Mouse (Mus musculus) stomach, embryonic 15.5 days (tissue): Measurements from ENCODE around the gene Gbp4. TPM values are rescaled to one million over a fixed set of nuclear protein-coding genes. Genes with fewer than 3 reads are reported as not detected.
"Not testable (repeated sequence)": the region's sequence is repeated elsewhere in the genome, so short reads cannot be mapped to it uniquely, and the experiment has no call there.

Source experiments
- ATAC-seq: fragments of 200-750 bp; cut with Nextera tagmentation; 2 replicates; pipeline ENCODE4 v1.8.0; 2017; ENCODE audit warnings: low read depth, moderate number of reproducible peaks, moderate TSS enrichment; ENCODE audit not compliant: insufficient read depth, low FRiP score
- H3K27ac ChIP-seq: fragments of 300-500 bp; sonication (generic); 2 replicates; pipeline ENCODE4 v1.5.1; 2015; ENCODE audit warnings: mild to moderate bottlenecking, inconsistent platforms
- H3K27me3 ChIP-seq: fragments of 300-500 bp; sonication (generic); replicated peaks from 2 replicates; pipeline ENCODE4 v1.6.1; 2015; ENCODE audit warnings: inconsistent platforms
- H3K36me3 ChIP-seq: fragments of 300-500 bp; sonication (generic); 2 replicates; pipeline ENCODE4 v1.6.1; 2015; ENCODE audit warnings: inconsistent platforms
- H3K4me1 ChIP-seq: fragments of 300-500 bp; sonication (generic); 2 replicates; pipeline ENCODE4 v1.6.1; 2015; ENCODE audit warnings: inconsistent platforms
- H3K4me2 ChIP-seq: fragments of 300-500 bp; sonication (generic); 2 replicates; pipeline ENCODE4 v1.6.1; 2015; ENCODE audit warnings: mild to moderate bottlenecking, inconsistent platforms
- H3K4me3 ChIP-seq: fragments of 300-500 bp; sonication (generic); replicated peaks from 2 replicates; pipeline ENCODE4 v1.5.1; 2015; ENCODE audit warnings: inconsistent platforms
- H3K9ac ChIP-seq: fragments of 300-500 bp; sonication (generic); 2 replicates; pipeline ENCODE4 v1.6.1; 2015; ENCODE audit warnings: inconsistent platforms
- H3K9me3 ChIP-seq: fragments of 300-500 bp; sonication (generic); 2 replicates; pipeline ENCODE4 v1.6.1; 2016; ENCODE audit warnings: inconsistent platforms
- WGBS: fragments of 180-500 bp; shearing (Covaris S2); methylation state at CpG from one replicate; pipeline ENCODE4 v1.1.7; 2015; 5-methylcytosine and 5-hydroxymethylcytosine counted together
- polyA plus RNA-seq: library from polyadenylated mRNA; unstranded; fragments of >200 nt; fragmentation: Nextera tagmentation; extraction: Ambion mirVana; gene quantifications from 2 replicates; pipeline ENCODE4 v1.2.1, GENCODE M21; 2015

Gene Gbp4
- polyA plus RNA-seq, result 0.78 and 1.3 TPM in 2 replicates

DNA sequence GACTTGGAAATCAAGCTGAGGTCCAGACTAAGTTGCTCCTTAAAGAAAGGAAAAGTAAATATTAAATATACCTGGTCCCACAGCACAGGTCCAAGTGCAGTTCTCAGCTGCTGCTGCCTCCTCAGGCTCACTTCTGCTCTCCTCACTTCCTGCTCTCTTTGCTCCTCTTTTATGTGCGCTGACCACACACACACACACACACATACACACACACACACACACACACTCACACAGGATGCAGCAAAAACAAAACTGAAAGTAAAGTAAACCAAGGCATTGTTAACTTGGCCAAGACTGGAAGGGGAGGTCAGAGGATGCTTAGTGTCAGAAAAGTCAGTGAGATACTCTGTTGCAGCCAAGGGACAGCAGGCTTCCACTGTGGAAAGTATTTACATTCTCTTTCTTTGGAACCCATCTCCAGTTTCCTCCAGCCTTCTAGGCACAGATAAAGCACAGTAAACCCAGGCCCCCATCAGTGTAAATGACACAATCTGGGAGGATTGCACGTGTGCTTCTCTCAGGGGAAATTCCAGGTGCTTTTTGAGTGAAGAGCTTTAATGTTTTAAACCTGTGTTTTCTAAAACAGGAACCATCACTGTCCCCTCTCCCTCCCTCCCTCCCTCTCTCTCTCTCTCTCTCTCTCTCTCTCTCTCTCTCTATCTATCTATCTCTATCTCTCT lies at the start of gene Gbp4, which contains the start of the genes Gbp9 and Gbp8:
Gene Gbp4, minus strand, starts transcription at position 178 of the 680 bp plus-strand sequence.
Gene Gbp9, minus strand, starts transcription at position 131 of the 680 bp plus-strand sequence.
Gene Gbp8, minus strand, starts transcription at position 132 of the 680 bp plus-strand sequence.
- not testable (repeated sequence) for ATAC-seq, H3K4me2 ChIP-seq, H3K9me3 ChIP-seq, H3K27ac ChIP-seq, H3K27me3 ChIP-seq, H3K36me3 ChIP-seq, H3K9ac ChIP-seq, H3K4me1 ChIP-seq, H3K4me3 ChIP-seq
- WGBS, result 9% methylated on average over 2 of the region's 2 CpGs

DNA sequence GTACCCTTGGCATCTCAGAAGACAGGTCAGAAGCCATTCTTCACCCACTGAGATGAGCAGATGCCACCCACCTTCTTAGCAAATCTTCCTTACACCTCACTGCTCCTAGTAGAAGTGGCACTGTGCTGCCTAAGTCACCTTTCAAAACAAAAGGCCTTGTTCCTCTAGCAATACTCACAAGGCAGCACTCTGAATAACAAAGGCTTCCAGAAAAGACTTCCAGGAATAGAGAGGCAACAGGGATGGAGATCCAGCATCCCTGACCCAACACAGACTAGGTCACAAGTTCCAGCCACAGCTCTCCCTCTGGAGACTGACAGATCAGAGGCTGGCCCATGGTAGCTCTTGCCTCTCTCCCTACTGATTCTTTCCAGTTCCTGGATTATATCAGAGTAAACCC lies 42.1 kb upstream of the Gbp4 start:
- H3K4me2 ChIP-seq, result no peak overlapping the region
- H3K9me3 ChIP-seq, result no peaks in the 10 kb centered on the region
- H3K9ac ChIP-seq, result no peak overlapping the region
- ATAC-seq, result no peak
- no peaks in the 10 kb centered on the region for H3K36me3 ChIP-seq
- no peaks in the 10 kb centered on the region for H3K4me1 ChIP-seq
- no peak overlapping the region for H3K4me3 ChIP-seq
- no peak overlapping the region for H3K27ac ChIP-seq
- H3K27me3 ChIP-seq, result no peaks in the 10 kb centered on the region

DNA sequence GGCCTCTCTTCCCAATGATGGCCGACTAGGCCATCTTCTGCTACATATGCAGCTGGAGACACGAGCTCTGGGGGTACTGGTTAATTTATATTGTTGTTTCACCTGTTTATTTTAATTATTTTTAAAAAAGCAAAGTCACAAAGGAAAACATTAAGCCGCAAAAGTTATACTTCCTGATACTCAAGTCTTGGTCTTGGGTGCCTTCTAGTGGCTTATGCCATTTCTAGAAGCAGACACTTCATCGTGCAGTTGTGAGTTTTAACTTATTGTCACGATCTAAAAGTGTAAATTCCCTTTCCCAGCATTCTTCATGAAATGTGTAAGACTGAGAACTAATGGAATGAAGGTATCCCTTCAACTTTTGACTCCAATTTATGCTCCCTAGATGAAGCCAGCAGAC lies 17.2 kb upstream of the Gbp4 start:
- 82% methylated on average over 5 of the region's 5 CpGs for WGBS

DNA sequence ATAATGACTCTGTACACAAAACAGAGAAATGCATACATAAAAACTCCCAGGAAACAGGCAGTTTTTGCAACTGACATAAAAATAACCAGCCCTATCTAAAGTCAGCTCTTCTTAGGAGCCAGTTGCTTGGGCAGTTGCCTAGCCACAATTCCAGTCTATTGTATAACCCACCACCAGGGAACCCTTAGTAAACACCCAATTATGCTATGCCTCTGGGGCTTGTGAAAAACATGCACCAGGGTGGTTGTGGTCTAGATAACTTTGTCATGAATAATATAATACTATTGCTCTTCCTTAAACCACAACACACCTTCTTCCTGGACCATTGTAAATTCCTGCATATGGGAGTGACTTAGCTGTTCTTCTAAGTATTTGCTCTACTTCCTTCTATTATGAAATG lies 14.7 kb upstream of the Gbp4 start:
- H3K4me3 ChIP-seq, result no peak overlapping the region
- H3K9me3 ChIP-seq, result no peaks in the 10 kb centered on the region
- no peak overlapping the region for H3K9ac ChIP-seq
- H3K27ac ChIP-seq, result no peak overlapping the region
- no peak for ATAC-seq
- no peaks in the 10 kb centered on the region for H3K27me3 ChIP-seq
- no peaks in the 10 kb centered on the region for H3K36me3 ChIP-seq
- no peaks in the 10 kb centered on the region for H3K4me1 ChIP-seq
- no peak overlapping the region for H3K4me2 ChIP-seq

More for the DNA sequence above, 17.2 kb upstream of the Gbp4 start:
- Histone ChIP-seq H3K4me2 (no peak overlapping the region), H3K4me3 (no peak overlapping the region), H3K9ac (no peak overlapping the region), H3K27ac (no peak overlapping the region), H3K36me3 (no peaks in the 10 kb centered on the region), H3K4me1 (no peaks in the 10 kb centered on the region), H3K27me3 (no peaks in the 10 kb centered on the region), H3K9me3 (no peaks in the 10 kb centered on the region)
- no peak for ATAC-seq

DNA sequence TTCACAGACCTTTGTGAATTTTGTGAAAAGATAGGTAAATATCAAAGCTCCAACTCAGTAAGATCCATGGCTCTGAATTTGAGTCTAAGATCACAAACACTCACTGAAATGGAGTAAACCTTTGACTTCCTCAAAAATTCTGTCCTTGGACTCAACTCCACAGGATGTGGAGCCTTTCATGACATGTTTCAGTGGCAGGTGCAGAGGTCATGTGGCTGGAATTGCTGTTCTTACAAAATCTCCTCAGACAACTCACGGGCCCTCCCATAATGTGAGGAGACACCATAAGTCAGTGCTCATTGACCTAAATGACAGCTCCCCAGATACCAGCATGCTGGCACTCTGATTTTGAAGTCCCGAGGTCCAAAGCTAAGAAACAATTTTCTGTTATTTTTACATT lies 8.7 kb upstream of the Gbp4 start:
- H3K9ac ChIP-seq, ATAC-seq, H3K27me3 ChIP-seq, H3K4me1 ChIP-seq, H3K4me3 ChIP-seq, H3K4me2 ChIP-seq, H3K36me3 ChIP-seq, H3K27ac ChIP-seq, H3K9me3 ChIP-seq: not testable (repeated sequence)
- WGBS, result 65% methylated on average over 2 of the region's 2 CpGs

DNA sequence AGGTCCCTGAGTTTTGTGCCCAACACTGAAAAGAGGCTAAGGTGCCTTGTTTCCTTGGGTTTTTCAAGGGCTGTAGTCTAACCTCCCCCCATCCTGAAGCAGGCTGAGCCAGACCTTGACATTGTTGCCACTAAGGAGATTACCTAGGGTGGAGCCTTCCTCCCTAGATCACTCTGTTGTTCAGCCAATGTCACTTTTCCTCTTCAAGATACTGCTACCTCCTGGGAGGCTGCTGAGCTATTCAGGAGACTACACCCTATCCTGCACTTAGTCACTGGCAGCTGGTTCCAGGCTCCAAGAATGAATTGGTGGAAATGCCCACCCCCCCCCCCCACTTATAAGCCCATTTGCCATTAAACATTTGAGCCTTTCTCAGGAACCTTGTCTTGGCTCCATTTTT lies 7.1 kb upstream of the Gbp4 start:
- Histone ChIP-seq H3K9ac (no peak overlapping the region), H3K9me3 (no peaks in the 10 kb centered on the region), H3K4me1 (no peaks in the 10 kb centered on the region), H3K27me3 (no peaks in the 10 kb centered on the region), H3K4me3 (no peak overlapping the region), H3K27ac (no peak overlapping the region), H3K4me2 (no peak overlapping the region), H3K36me3 (no peaks in the 10 kb centered on the region)
- ATAC-seq, result no peak

DNA sequence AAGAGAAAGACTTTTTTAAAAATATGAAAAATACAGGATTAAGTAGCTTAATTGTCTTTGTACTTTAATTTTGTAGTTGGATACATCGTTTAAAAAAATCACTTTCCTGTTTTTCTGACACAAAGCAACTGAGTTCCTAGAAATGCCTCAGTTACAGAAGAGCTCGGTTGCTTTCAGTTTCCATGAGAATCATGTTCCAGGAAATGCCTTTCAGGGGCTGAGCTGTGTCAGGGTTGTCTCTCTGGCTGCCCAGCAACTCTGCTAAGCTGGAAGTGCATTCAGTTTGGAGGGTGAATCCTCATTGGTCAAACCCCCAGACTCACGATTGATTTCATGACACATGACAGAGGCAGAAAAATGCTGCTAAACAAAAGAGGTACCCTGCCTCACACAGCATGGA lies 6.3 kb upstream of the Gbp4 start:
- not testable (repeated sequence) for ATAC-seq, H3K36me3 ChIP-seq, H3K4me2 ChIP-seq, H3K4me3 ChIP-seq, H3K9ac ChIP-seq, H3K9me3 ChIP-seq, H3K4me1 ChIP-seq, H3K27me3 ChIP-seq
- WGBS, result 42% methylated on average over 3 of the region's 3 CpGs
- peak overlapping the region; percentile 7; the same call in 1 of the 2 replicates for H3K27ac ChIP-seq

DNA sequence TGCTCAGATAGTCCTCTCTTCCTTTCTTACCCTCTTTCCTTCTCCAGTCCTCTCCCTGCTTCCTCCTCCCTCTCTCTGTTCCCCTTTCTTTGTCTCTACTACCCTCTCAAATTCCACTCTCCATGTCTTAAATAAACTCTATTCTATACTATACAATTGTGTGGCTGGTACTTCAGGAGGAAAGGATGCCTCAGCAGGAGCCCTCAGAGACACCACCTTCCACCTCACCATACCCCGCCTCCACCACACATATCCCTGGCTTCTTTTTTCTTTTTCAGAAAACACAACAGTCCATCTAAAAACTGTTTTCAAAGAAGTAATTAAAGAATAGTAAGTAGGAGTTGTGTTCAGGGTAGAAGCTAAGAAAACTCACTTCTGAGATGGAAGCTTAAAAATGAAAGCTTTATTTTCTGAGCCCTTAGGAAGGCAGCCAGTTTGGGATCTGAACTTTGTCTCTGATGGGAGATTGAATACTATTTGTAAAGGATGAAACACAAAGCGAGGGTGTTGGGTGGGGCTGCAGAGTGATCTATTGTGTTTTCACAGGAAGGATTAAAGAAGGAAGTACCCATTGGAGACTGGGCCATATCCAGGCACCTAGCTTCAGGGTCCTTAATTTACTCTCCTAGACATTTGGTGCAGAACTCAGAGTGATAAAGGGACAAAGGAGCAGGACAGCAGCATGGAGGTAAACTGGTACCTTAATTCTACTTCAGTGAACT lies 864 bp upstream of the Gbp4 start:
- H3K4me1 ChIP-seq, H3K4me2 ChIP-seq, H3K27me3 ChIP-seq, ATAC-seq, H3K9ac ChIP-seq, H3K27ac ChIP-seq, H3K36me3 ChIP-seq, H3K4me3 ChIP-seq, H3K9me3 ChIP-seq: not testable (repeated sequence)
- WGBS, result 61% methylated on average over 2 of the region's 2 CpGs

DNA sequence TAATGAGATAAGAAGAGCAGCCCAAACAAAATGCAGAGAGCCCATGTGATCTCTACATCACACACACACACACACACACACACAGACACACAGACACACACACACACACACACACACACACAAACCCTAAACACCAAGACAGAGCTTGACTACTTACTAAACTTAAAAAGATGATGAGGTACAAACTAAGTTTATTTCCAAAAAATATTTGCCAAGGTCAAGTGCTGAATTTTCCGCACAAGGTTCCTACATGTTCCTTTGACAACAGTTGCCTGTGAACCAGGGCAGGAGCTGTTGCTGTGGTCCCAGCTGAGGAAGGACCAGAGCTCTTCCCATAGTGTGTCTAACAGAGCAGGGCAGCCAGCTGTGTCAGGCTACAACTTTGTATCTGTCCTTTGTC lies 480 bp downstream of the Gbp4 start:
- Histone ChIP-seq H3K27me3 (no peaks in the 10 kb centered on the region), H3K27ac (no peak overlapping the region), H3K9me3 (no peaks in the 10 kb centered on the region), H3K9ac (no peak overlapping the region), H3K4me2 (no peak overlapping the region), H3K36me3 (no peaks in the 10 kb centered on the region), H3K4me1 (no peaks in the 10 kb centered on the region), H3K4me3 (no peak overlapping the region)
- WGBS, result 70% methylated on average over 1 of the region's 1 CpGs
- no peak for ATAC-seq

DNA sequence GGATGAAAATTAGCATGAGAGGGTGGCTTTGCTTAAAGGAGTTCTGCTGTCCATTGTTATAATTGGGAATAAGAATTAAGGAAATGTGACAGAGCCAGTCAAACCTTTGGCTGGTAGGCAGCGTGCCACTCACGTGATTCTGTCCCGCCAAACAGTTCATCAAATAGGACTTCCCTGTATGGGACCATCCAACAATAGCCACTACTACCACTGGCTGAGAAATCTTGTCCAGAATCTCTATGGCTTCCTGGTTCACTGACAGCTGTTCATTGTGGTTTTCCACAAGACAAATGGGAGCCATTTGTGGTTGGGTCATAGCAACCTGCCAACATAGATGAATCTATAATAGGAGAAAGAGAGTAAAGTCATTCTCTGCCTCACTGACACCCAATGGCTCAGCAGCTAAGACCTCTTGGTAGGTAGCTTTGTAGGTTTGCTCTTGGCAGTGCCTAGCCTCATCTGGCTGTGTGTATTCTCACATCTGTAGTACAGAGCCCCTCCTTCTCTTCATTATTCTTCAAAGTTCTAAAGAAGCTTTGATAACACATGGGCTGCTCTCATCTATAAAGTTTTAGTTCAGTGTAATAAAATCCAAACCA lies 2.6 kb downstream of the Gbp4 start:
- not testable (repeated sequence) for H3K27ac ChIP-seq, H3K9me3 ChIP-seq, H3K27me3 ChIP-seq, H3K4me3 ChIP-seq, H3K4me2 ChIP-seq, H3K4me1 ChIP-seq, ATAC-seq, H3K9ac ChIP-seq, H3K36me3 ChIP-seq
- 86% methylated on average over 3 of the region's 3 CpGs for WGBS

DNA sequence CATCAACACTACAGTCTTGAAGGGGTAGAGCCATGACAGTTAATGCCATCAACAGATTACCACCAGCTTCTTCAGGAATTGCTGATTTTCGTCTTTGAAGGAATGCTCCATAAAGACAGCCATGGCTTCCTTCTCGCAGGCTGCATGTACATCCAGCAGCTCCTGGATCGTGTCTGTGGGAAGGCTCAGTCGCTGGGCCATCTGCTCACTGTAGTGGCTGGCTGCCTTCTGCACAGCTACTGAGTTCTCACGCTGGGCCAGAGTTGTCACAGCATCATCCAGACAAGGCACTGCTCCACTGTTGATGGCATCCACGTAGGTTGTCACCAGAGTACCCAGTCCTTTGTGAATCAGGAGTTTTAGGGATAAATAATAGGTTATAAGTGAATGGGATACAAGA lies 17.7 kb downstream of the Gbp4 start:
- WGBS, result 84% methylated on average over 6 of the region's 6 CpGs
- H3K4me2 ChIP-seq, H3K27me3 ChIP-seq, H3K27ac ChIP-seq, H3K4me1 ChIP-seq, H3K9me3 ChIP-seq, H3K4me3 ChIP-seq, H3K9ac ChIP-seq, H3K36me3 ChIP-seq, ATAC-seq: not testable (repeated sequence)

DNA sequence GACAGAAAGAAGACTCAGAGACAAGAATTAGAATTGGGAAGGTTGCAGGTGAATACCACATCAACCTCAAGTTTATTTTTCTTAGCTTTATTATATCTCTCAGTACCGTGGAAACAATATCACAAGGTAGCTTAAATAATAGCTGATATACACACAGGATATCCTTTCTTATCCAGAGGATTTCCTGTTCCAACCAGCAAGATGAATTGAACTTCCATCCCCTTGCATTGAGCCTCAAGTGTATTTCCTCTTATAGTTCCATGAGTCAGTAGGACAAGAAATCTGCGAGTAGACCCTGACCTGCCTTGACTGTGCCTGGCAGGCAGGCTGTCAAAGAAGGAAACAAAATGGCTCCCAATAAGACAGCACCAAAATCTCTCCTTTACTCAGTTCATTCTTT lies 23.6 kb downstream of the Gbp4 start:
- H3K9ac ChIP-seq, result no peak overlapping the region
- no peak overlapping the region for H3K4me3 ChIP-seq
- no peak overlapping the region for H3K27ac ChIP-seq
- no peaks in the 10 kb centered on the region for H3K4me1 ChIP-seq
- H3K27me3 ChIP-seq, result no peaks in the 10 kb centered on the region
- 64% methylated on average over 2 of the region's 2 CpGs for whole genome bisulfite sequencing
- no peak for ATAC-seq
- no peaks in the 10 kb centered on the region for H3K9me3 ChIP-seq
- no peaks in the 10 kb centered on the region for H3K36me3 ChIP-seq
- no peak overlapping the region for H3K4me2 ChIP-seq
